Mouse (Mus musculus) G1E (cell line): ENCODE measurements around the gene Msl1.

Experiments used
- CTCF ChIP-seq: IDR thresholded peaks from 2 replicates; pipeline ENCODE4 v1.5.1; 2012; ENCODE audit warnings: low read depth, low read length, inconsistent platforms, mixed read lengths
- GATA1 ChIP-seq: IDR thresholded peaks from 2 replicates; pipeline ENCODE4 v1.6.1; 2012; ENCODE audit warnings: borderline replicate concordance, low read length, inconsistent platforms, mixed read lengths
- GATA2 ChIP-seq: IDR thresholded peaks from 2 replicates; pipeline ENCODE4 v1.6.1; 2012; ENCODE audit warnings: low read depth, low read length, inconsistent platforms, borderline replicate concordance

DNA sequence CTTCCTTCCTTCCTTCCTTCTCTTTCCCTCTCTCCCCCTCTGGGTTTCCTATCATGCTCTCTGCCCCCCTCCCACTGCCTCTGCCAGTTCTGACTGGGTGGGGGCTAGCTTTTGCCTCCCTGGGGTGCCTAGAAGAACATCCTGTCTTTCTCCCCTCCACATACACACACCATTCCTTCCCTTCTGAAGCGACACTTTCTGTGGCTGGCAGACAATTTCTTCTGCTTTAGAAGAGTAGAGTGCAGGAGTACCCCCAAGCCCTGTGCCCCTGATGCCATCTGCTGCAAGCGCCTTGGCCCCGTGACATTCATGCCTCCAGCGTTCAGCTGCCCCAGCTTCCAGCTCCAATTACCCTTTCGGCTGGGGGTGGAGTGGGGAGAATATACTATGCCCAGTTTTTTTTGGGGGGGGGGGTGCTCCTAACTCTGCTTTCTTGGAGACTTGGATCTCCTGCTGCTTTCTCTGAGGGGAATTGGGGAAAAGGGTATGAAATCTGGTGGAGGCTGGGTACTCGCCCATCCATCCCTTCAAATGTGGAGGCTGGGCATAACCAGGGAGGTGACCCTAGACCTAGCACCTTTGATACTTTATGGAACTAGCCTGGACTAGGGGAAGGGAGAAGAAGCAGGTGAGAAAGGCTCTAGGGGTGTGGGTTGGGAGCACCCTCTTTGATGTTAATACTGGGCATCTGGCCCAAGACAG, 47.4 kb upstream of the Msl1 start:
- no peak for TF ChIP-seq CTCF
- no peak for TF ChIP-seq GATA2
- TF ChIP-seq GATA1: no peak
